In genomic region chr6:85346028-85346634, GRCm38 (mm10) we compare ENCODE assay signal across 9 mouse cellular contexts. TPM values are rescaled to one million over a fixed set of nuclear protein-coding genes. Genes with fewer than 3 reads are reported as not detected.
DNase-seq lines count a peak whose midpoint lies in the region; ATAC-seq and TF ChIP-seq lines count a peak whose summit lies in the region.
"Had no signal": no experiment of that assay in that cellular context is flagged by ENCODE, and none has a peak within 500 bp of the region (broad histone marks: within the 10 kb centered on the region; RNA-seq: fewer than 3 reads in every experiment).

No protein-coding gene starts in this region.

- no peak overlapping the region for H3K4me2 ChIP-seq in heart, embryonic 11.5 days
- no peak overlapping the region for H3K4me2 ChIP-seq in kidney, embryonic 15.5 days
- H3K4me2 ChIP-seq: embryonic facial prominence, embryonic 12.5 days had no signal

- no peaks in the 10 kb centered on the region for H3K4me1 ChIP-seq in bone marrow, adult 2 months (ENCODE audit: control insufficient read depth, insufficient read depth, low read length)
- peaks cover 18% of the 10 kb centered on the region for H3K4me1 ChIP-seq in embryonic fibroblast, embryonic 13.5 days (ENCODE audit: control insufficient read depth, insufficient read depth, low read length)
- peaks cover 4% of the 10 kb centered on the region; the same call in 1 of the 2 replicates for H3K4me1 ChIP-seq in heart, embryonic 11.5 days (ENCODE audit: control insufficient read depth, insufficient read depth, low read length)
- H3K4me1 ChIP-seq in kidney, embryonic 15.5 days: peaks cover 9% of the 10 kb centered on the region
- H3K4me1 ChIP-seq in liver, adult 2 months (ENCODE audit: control insufficient read depth, insufficient read depth, low read length): peaks cover 2% of the 10 kb centered on the region; the same call in 1 of the 2 replicates

- peak; percentile 78 for TF ChIP-seq CTCF in C2C12 (IDR thresholded peaks at IDR 0.05; ENCODE audit: control insufficient read depth, insufficient read depth, insufficient read length)
- TF ChIP-seq CTCF in bone marrow, adult 2 months (IDR thresholded peaks at IDR 0.05; ENCODE audit: control insufficient read depth, insufficient read depth, low read length): peak; percentile 83
- peak; percentile 86 for TF ChIP-seq CTCF in embryonic fibroblast, embryonic 13.5 days (IDR thresholded peaks at IDR 0.05; ENCODE audit: borderline replicate concordance, insufficient read depth, low read length)
- peak; percentile 81 for TF ChIP-seq CTCF in liver, adult 2 months (IDR thresholded peaks at IDR 0.05; ENCODE audit: low read depth, low read length)

- no peak overlapping the region for H3ac ChIP-seq in C2C12 (ENCODE audit: control insufficient read depth, insufficient read length, low read depth)

- 46% methylated on average over 6 of the region's 6 CpGs for WGBS in bone marrow, adult 2 months
- 39% methylated on average over 6 of the region's 6 CpGs for WGBS in heart, embryonic 11.5 days (ENCODE audit: insufficient replicate concordance)
- WGBS in kidney, embryonic 15.5 days: 43% methylated on average over 6 of the region's 6 CpGs
- WGBS in liver, adult 2 months: 41% methylated on average over 6 of the region's 6 CpGs

- H3K27me3 ChIP-seq in C2C12 (ENCODE audit: control insufficient read depth, insufficient read depth, insufficient read length): no peaks in the 10 kb centered on the region
- peaks cover 9% of the 10 kb centered on the region for H3K27me3 ChIP-seq in heart, embryonic 11.5 days (ENCODE audit: control insufficient read depth, insufficient read depth, low read length)
- H3K27me3 ChIP-seq in kidney, embryonic 15.5 days: no peaks in the 10 kb centered on the region
- no peaks in the 10 kb centered on the region for H3K27me3 ChIP-seq in liver, adult 2 months (ENCODE audit: control insufficient read depth, insufficient read depth, low read length)
- no peaks in the 10 kb centered on the region for H3K27me3 ChIP-seq in splenic B cell, adult 2 months (ENCODE audit: control insufficient read depth, insufficient read depth, low read length, poor library complexity, severe bottlenecking)
- H3K27me3 ChIP-seq: embryonic facial prominence, embryonic 12.5 days had no signal

- no peak for TF ChIP-seq POLR2A in bone marrow, adult 2 months (IDR thresholded peaks at IDR 0.05; ENCODE audit: borderline replicate concordance, control insufficient read depth, low read depth, low read length)
- TF ChIP-seq POLR2A in embryonic fibroblast, embryonic 13.5 days (IDR thresholded peaks at IDR 0.05; ENCODE audit: low read depth, low read length): no peak
- no peak for TF ChIP-seq POLR2A in liver, adult 2 months (IDR thresholded peaks at IDR 0.05; ENCODE audit: extremely low read depth, insufficient read depth, low read length)

- H3K79me2 ChIP-seq in C2C12 (ENCODE audit: control insufficient read depth, insufficient read depth): no peaks in the 10 kb centered on the region
- no peaks in the 10 kb centered on the region for H3K79me2 ChIP-seq in liver, adult 2 months (ENCODE audit: control insufficient read depth, insufficient read depth, low read length)

- DNase-seq in liver, adult 2 months (ENCODE audit: extremely low read depth, low read depth, low spot score): peak; percentile 77
- peak; percentile 90 for DNase-seq in naive thymus-derived CD4-positive, alpha-beta T cell, adult 2 months (ENCODE audit: low read depth)
- peak; percentile 93 for DNase-seq in splenic B cell, adult 2 months (ENCODE audit: low read depth, low spot score)

- ATAC-seq in heart, embryonic 11.5 days (replicated peaks; ENCODE audit: insufficient number of reproducible peaks, low FRiP score, low TSS enrichment): 0 out of 2 replicates have a peak, but pooled peaks have one; percentile 13
- ATAC-seq in kidney, embryonic 15.5 days (replicated peaks; ENCODE audit: low FRiP score): peak; percentile 83

- peaks cover 5% of the 10 kb centered on the region for H3K36me3 ChIP-seq in C2C12 (ENCODE audit: control insufficient read depth, insufficient read depth)
- H3K36me3 ChIP-seq in heart, embryonic 11.5 days (ENCODE audit: control insufficient read depth, insufficient read depth, low read length): no peaks in the 10 kb centered on the region
- peaks cover 22% of the 10 kb centered on the region for H3K36me3 ChIP-seq in kidney, embryonic 15.5 days
- H3K36me3 ChIP-seq in liver, adult 2 months (ENCODE audit: control insufficient read depth, insufficient read depth, low read length): no peaks in the 10 kb centered on the region
- H3K36me3 ChIP-seq in splenic B cell, adult 2 months (ENCODE audit: control insufficient read depth, insufficient read depth, low read length, poor library complexity, severe bottlenecking): no peaks in the 10 kb centered on the region

- H3K27ac ChIP-seq in bone marrow, adult 2 months (ENCODE audit: control insufficient read depth, insufficient read depth, low read depth, low read length, poor library complexity): no peak overlapping the region
- no peak overlapping the region for H3K27ac ChIP-seq in embryonic fibroblast, embryonic 13.5 days (ENCODE audit: insufficient read depth, low read length)
- H3K27ac ChIP-seq in heart, embryonic 11.5 days (ENCODE audit: low read depth, low read length): no peak overlapping the region
- H3K27ac ChIP-seq in kidney, embryonic 15.5 days: no peak overlapping the region
- H3K27ac ChIP-seq in liver, adult 2 months (replicated peaks; ENCODE audit: insufficient read depth, low read depth, low read length): no peak overlapping the region
- H3K27ac ChIP-seq: embryonic facial prominence, embryonic 12.5 days had no signal

- no peak overlapping the region for H3K4me3 ChIP-seq in C2C12 (ENCODE audit: insufficient read depth, poor library complexity, severe bottlenecking)
- H3K4me3 ChIP-seq in bone marrow, adult 2 months (replicated peaks; ENCODE audit: control insufficient read depth, low read depth, low read length): no peak overlapping the region
- no peak overlapping the region for H3K4me3 ChIP-seq in embryonic fibroblast, embryonic 13.5 days (ENCODE audit: insufficient read depth, low read length)
- no peak overlapping the region for H3K4me3 ChIP-seq in heart, embryonic 11.5 days (ENCODE audit: low read depth, low read length)
- H3K4me3 ChIP-seq in kidney, embryonic 15.5 days (replicated peaks): no peak overlapping the region
- no peak overlapping the region for H3K4me3 ChIP-seq in liver, adult 2 months (ENCODE audit: insufficient read depth, low read depth, low read length)
- H3K4me3 ChIP-seq: embryonic facial prominence, embryonic 12.5 days had no signal

- no peaks in the 10 kb centered on the region for H3K79me3 ChIP-seq in C2C12 (ENCODE audit: low read depth)

- H3K9me3 ChIP-seq in heart, embryonic 11.5 days (replicated peaks; ENCODE audit: control insufficient read depth, low read length): no peaks in the 10 kb centered on the region
- H3K9me3 ChIP-seq in kidney, embryonic 15.5 days (replicated peaks): no peaks in the 10 kb centered on the region
- H3K9me3 ChIP-seq: embryonic facial prominence, embryonic 12.5 days had no signal

- H3K9ac ChIP-seq in heart, embryonic 11.5 days (ENCODE audit: low read depth, low read length): no peak overlapping the region
- no peak overlapping the region for H3K9ac ChIP-seq in kidney, embryonic 15.5 days
- H3K9ac ChIP-seq in liver, adult 2 months (ENCODE audit: low read depth, low read length): no peak overlapping the region
- H3K9ac ChIP-seq: embryonic facial prominence, embryonic 12.5 days had no signal

TF ChIP-seq in C2C12, 6 proteins besides CTCF, POLR2A, EP300 and RAD21:
- no peak for TF ChIP-seq MYOD1 (IDR thresholded peaks at IDR 0.05; ENCODE audit: control insufficient read depth, insufficient read length, low read depth)
- no peak for TF ChIP-seq MAX (IDR thresholded peaks at IDR 0.05)
- no peak for TF ChIP-seq MYOG (IDR thresholded peaks at IDR 0.05; ENCODE audit: control insufficient read depth, extremely low read depth, insufficient read length)
- TF ChIP-seq USF1 (IDR thresholded peaks at IDR 0.05; ENCODE audit: low read depth): no peak
- no peak for TF ChIP-seq CEBPB (IDR thresholded peaks at IDR 0.05; ENCODE audit: low read depth)
- no peak for TF ChIP-seq FOSL1 (IDR thresholded peaks at IDR 0.05; ENCODE audit: insufficient read depth, low read length, poor library complexity, severe bottlenecking)
TF ChIP-seq in C2C12: peak in this region for 0.

RNA-seq across cellular contexts. Expression of gene Sfxn5, which starts 12.9 kb away (rescaled TPM):
- 2.2 TPM for polyA plus RNA-seq in C2C12 (2012; fragmentation: generic; extraction: Trizol)
- polyA plus RNA-seq in bone marrow, adult 2 months (2011; ENCODE audit: insufficient read depth, insufficient read length, low replicate concordance, missing spikeins): 14.5 and 27.9 TPM in 2 replicates
- 8.2 and 9.7 TPM in 2 replicates for polyA plus RNA-seq in embryonic fibroblast, embryonic 13.5 days (2011; ENCODE audit: insufficient read length, low read depth, missing spikeins)
- polyA plus RNA-seq in heart, embryonic 11.5 days (2014; fragmentation: Nextera tagmentation; extraction: Ambion mirVana): 3.6 and 5.6 TPM in 2 replicates
- polyA plus RNA-seq in kidney, embryonic 15.5 days (2015; fragmentation: Nextera tagmentation; extraction: Ambion mirVana): 12.4 and 12.9 TPM in 2 replicates
- total RNA-seq in liver, adult 2 months (2014; rRNA removed): 21.9 and 23.6 TPM in 2 replicates
- 23.4 and 31.8 TPM in 2 replicates for polyA plus RNA-seq in liver, adult 2 months (2012; rRNA removed)

RNA-seq across cellular contexts. Expression of gene Rab11fip5, which starts 28.3 kb away (rescaled TPM):
- polyA plus RNA-seq in C2C12 (2012; fragmentation: generic; extraction: Trizol): 6.6 TPM
- polyA plus RNA-seq in bone marrow, adult 2 months (2011; ENCODE audit: insufficient read depth, insufficient read length, low replicate concordance, missing spikeins): 1.7 and 3.8 TPM in 2 replicates
- 27.2 and 28.2 TPM in 2 replicates for polyA plus RNA-seq in embryonic fibroblast, embryonic 13.5 days (2011; ENCODE audit: insufficient read length, low read depth, missing spikeins)
- 16.1 and 17.5 TPM in 2 replicates for polyA plus RNA-seq in heart, embryonic 11.5 days (2014; fragmentation: Nextera tagmentation; extraction: Ambion mirVana)
- 12.1 and 13.8 TPM in 2 replicates for polyA plus RNA-seq in kidney, embryonic 15.5 days (2015; fragmentation: Nextera tagmentation; extraction: Ambion mirVana)
- 0.46 and 0.54 TPM in 2 replicates for total RNA-seq in liver, adult 2 months (2014; rRNA removed)
- polyA plus RNA-seq in liver, adult 2 months (2012; rRNA removed): 0.55 and 1.4 TPM in 2 replicates
